Mouse (Mus musculus): ENCODE measurements at regions not wholly inside any gene's neighbourhood (a gene's known extent, or its start where the extent isn't known, plus 50 kb on each side); places are given as distances from the start of the nearest gene placed in this dataset.

DNA sequence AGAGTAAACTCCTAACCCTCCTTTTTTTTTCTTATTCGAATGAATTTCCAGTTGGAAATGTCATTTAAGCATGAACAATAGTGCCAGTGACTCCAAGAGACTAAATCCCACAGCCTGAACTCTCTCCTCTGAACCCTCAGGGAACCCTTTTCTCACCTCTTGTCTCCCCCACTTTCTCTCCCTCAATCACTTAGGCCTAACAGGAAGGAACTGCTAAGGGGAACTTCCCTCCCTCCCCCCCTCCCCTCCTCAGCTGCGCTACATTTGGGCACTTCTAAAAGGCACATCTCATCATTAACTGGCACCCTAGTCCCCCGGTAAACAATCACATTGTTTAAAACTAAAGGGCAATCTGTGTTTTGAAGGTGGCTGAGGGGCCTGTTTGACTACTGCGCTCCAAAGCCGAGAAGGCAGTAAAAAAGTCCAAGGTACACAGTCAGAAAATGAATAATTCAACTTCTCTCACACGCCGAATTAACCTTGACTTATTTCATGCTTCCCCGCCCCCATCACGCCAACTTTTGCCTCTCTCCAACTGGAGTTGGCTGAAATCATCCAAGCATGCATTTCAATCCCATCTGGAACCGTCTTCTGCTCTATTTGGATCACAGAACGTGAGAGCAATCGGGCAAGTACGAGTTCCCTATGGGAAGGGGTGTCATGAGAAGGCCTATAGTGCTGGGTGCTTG, 71.2 kb upstream of the Klf7 start:
- no peaks in the 10 kb centered on the region for H3K9me3 ChIP-seq
- no peaks in the 10 kb centered on the region for H3K36me3 ChIP-seq
- H3K27ac ChIP-seq = peak overlapping the region; percentile 48
- no peak overlapping the region for H3K4me2 ChIP-seq
- no peak overlapping the region for H3K4me3 ChIP-seq
- no peak for ATAC-seq (ENCODE audit: insufficient number of reproducible peaks, insufficient read depth, low FRiP score, low TSS enrichment, low read depth)
- H3K27me3 ChIP-seq = no peaks in the 10 kb centered on the region
- 61% methylated on average over 13 of the region's 13 CpGs for WGBS
- H3K9ac ChIP-seq = no peak overlapping the region
- peaks cover 18% of the 10 kb centered on the region; the same call in 1 of the 2 replicates for H3K4me1 ChIP-seq

DNA sequence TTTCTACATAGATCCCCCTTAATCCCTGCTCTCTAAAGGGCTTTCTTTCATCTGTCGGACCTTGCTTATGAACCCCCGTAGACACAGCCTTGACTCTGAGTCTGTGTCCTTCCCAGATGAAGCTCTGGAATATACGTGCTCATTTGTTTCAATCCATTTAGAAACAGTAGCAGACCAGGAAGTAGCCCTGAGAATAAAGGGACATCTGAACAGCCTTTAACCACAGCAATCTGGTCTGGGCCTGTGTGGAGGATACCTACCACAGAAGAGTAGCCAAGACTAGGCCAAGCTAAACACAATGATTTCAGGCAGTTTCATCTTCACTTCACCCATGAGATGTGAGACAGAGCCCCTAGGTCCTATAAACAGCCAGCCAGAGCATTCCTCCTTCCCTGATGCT, 70.7 kb upstream of the Klf7 start:
- H3K9me3 ChIP-seq = no peaks in the 10 kb centered on the region
- peaks cover 18% of the 10 kb centered on the region; the same call in 1 of the 2 replicates for H3K4me1 ChIP-seq
- no peak overlapping the region for H3K4me2 ChIP-seq
- H3K36me3 ChIP-seq = no peaks in the 10 kb centered on the region
- H3K27me3 ChIP-seq = no peaks in the 10 kb centered on the region
- H3K4me3 ChIP-seq = no peak overlapping the region
- 66% methylated on average over 3 of the region's 3 CpGs for WGBS
- peak overlapping the region; percentile 48 for H3K27ac ChIP-seq
- ATAC-seq (ENCODE audit: insufficient number of reproducible peaks, insufficient read depth, low FRiP score, low TSS enrichment, low read depth) = no peak
- H3K9ac ChIP-seq = no peak overlapping the region

DNA sequence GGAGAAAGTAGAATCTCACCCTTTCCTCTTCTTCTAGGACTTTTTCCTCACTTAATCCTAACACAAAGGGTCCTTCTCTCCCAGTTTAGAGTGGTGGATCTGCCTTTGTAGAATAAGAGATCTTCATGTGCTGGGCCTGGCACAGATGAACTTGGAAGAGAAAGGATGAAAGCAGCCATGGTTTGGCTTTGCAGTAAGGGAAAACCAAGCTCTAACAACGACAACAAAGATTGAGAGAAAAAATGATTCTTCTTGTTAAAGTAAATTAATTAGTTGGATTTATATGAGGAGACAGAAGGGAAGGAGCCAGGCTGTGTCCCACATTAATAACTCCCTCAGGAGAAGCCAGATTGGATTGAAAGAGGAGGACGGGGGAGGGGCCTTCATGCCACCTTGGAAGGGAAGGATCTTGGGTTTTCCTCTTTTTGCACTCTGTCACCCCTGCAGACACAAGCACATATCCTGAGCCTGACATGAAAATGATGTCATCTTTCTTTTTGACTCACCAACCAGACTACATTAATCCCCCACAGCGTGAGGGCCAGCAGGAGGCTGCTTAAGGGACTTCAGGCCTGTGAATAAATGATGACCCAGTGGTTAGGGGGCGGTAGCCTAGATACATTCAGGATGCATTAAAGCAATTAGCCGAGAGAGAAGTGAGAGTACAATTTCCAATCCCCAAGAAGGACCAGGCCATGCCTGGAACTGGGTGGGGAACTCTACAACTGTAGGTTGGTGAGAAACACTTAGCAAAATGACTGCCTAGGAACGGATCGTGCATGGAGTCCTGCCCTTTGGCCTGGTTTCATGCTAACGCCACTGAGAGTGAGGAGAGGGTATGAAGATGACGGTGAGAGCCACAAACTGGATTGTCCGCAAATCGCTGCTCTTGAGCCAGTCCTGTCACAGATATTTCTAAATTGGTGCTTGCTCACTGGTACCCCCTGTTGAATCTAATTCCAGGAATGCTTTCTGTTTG, 69.4 kb upstream of the Klf7 start:
- Histone ChIP-seq H3K9me3 (no peaks in the 10 kb centered on the region), H3K4me2 (no peak overlapping the region), H3K4me1 (peaks cover 18% of the 10 kb centered on the region; the same call in 1 of the 2 replicates), H3K27ac (no peak overlapping the region), H3K36me3 (no peaks in the 10 kb centered on the region), H3K27me3 (no peaks in the 10 kb centered on the region), H3K4me3 (no peak overlapping the region), H3K9ac (no peak overlapping the region)
- ATAC-seq (ENCODE audit: insufficient number of reproducible peaks, insufficient read depth, low FRiP score, low TSS enrichment, low read depth) = no peak
- 78% methylated on average over 11 of the region's 11 CpGs for WGBS

DNA sequence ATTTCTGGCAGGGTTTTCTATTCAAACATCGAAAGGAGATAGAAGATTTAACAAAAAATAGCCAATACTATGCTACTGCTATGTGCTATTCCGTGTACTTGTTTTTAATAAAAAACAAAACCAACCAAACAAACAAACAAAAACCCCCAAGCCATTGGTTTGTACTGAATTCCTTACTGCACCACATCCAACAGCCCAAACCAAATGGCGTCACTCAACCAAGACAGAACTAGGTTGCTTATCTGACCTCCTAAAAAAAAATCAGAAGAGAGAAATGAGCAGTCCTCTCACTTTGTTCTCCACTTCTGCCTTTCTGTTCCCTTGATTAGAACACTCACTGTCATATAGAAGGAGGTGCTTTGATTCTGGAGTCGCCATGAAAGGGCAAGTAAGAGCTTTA, 68.6 kb upstream of the Klf7 start:
- 90% methylated on average over 4 of the region's 4 CpGs for WGBS
- Histone ChIP-seq H3K36me3 (no peaks in the 10 kb centered on the region), H3K4me2 (no peak overlapping the region), H3K27ac (no peak overlapping the region), H3K27me3 (no peaks in the 10 kb centered on the region), H3K9ac (no peak overlapping the region), H3K4me3 (no peak overlapping the region), H3K9me3 (no peaks in the 10 kb centered on the region), H3K4me1 (peaks cover 18% of the 10 kb centered on the region; the same call in 1 of the 2 replicates)
- ATAC-seq (ENCODE audit: insufficient number of reproducible peaks, insufficient read depth, low FRiP score, low TSS enrichment, low read depth) = no peak

DNA sequence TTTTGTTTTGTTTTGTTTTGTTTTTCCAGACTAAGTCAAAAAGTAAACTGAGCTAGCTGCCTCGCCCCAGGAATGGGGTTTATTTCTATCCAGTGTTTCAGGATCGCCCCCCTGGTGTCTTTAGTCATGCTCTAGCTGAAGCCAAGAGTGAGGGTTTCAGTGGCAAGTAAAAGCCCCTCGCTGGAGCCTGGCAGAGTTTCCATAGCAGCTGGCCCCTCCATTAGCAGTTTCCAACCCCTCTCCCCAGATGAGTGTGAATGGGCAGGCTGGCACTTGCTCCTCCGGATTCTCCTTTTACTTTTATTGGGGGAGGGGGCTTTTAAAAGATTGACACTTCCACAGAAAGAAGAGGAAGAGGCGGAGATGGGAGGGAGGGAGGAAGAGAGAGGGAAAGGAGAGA, 68.0 kb upstream of the Klf7 start:
- WGBS = 17% methylated on average over 5 of the region's 5 CpGs
- no peak for ATAC-seq (ENCODE audit: insufficient number of reproducible peaks, insufficient read depth, low FRiP score, low TSS enrichment, low read depth)
- H3K9me3 ChIP-seq = no peaks in the 10 kb centered on the region

DNA sequence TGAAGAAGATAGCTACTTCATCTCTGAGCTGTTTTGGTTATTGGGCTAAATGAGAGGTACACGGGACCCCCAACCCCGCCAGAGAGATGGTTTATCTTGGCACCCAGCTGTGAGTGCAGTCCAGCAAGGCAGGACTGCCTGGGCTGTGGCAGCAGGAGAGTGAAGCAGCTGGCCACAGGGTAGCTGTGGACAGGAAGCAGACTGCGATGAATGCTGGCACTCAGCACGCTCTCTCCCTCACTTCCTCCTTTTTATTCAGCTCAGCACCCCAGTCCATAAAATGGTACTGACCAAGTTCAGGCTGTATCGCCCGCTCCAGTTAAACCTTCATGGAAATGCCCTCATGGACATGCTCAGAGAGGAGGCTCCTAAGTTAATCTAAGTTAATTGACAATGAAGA, 67.4 kb upstream of the Klf7 start:
- no peaks in the 10 kb centered on the region for H3K36me3 ChIP-seq
- H3K9me3 ChIP-seq = no peaks in the 10 kb centered on the region
- H3K4me2 ChIP-seq = no peak overlapping the region
- H3K4me1 ChIP-seq = peaks cover 18% of the 10 kb centered on the region; the same call in 1 of the 2 replicates
- 43% methylated on average over 6 of the region's 6 CpGs for WGBS
- ATAC-seq (ENCODE audit: insufficient number of reproducible peaks, insufficient read depth, low FRiP score, low TSS enrichment, low read depth) = no peak
- H3K9ac ChIP-seq = no peak overlapping the region
- H3K27me3 ChIP-seq = no peaks in the 10 kb centered on the region
- no peak overlapping the region for H3K4me3 ChIP-seq
- H3K27ac ChIP-seq = no peak overlapping the region

More for the DNA sequence above, 68.0 kb upstream of the Klf7 start:
- no peaks in the 10 kb centered on the region for H3K27me3 ChIP-seq
- H3K27ac ChIP-seq = no peak overlapping the region
- no peak overlapping the region for H3K4me3 ChIP-seq
- H3K4me2 ChIP-seq = 0 out of 2 replicates have a peak overlapping the region, but pooled peaks have one; percentile 5
- H3K36me3 ChIP-seq = no peaks in the 10 kb centered on the region
- no peak overlapping the region for H3K9ac ChIP-seq
- H3K4me1 ChIP-seq = peaks cover 18% of the 10 kb centered on the region; the same call in 1 of the 2 replicates

DNA sequence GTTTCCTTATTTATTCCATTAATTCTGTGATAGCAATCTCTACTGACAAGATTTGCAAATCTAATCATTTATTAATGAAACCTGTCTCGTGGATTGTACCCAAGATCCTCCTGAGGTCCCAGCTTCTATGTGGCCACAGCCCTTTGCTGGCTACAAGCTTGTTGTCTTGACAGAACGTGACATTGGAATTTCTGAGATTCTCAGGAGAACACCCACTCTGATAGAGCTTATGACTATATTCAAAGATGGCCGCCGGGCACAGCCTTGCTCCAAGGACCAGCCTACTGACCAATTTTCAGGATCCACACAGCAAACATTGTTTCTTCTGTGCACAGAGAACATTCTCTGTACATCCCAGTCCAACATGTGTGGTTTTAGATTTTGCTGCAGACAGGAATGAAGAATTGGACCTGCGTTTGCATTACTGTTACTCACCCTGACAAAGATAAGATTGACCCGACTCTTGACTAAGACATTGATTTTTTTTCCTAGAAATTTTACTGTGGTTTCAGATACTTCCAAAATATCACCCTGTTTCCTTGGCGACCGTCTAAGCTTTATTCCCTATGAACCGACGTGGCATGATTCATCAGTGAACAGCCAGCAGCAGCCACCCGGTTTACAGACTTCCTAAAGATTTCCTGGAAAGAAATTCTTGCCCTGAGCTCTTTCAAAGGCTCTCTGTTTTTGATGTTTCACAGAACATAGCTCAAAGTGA, 65.9 kb upstream of the Klf7 start:
- H3K4me2 ChIP-seq = no peak overlapping the region
- H3K9me3 ChIP-seq = no peaks in the 10 kb centered on the region
- no peaks in the 10 kb centered on the region for H3K36me3 ChIP-seq
- 81% methylated on average over 11 of the region's 11 CpGs for WGBS
- H3K27ac ChIP-seq = no peak overlapping the region
- no peak for ATAC-seq (ENCODE audit: insufficient number of reproducible peaks, insufficient read depth, low FRiP score, low TSS enrichment, low read depth)
- H3K4me3 ChIP-seq = no peak overlapping the region
- H3K27me3 ChIP-seq = no peaks in the 10 kb centered on the region
- H3K9ac ChIP-seq = no peak overlapping the region
- peaks cover 15% of the 10 kb centered on the region; the same call in 1 of the 2 replicates for H3K4me1 ChIP-seq

DNA sequence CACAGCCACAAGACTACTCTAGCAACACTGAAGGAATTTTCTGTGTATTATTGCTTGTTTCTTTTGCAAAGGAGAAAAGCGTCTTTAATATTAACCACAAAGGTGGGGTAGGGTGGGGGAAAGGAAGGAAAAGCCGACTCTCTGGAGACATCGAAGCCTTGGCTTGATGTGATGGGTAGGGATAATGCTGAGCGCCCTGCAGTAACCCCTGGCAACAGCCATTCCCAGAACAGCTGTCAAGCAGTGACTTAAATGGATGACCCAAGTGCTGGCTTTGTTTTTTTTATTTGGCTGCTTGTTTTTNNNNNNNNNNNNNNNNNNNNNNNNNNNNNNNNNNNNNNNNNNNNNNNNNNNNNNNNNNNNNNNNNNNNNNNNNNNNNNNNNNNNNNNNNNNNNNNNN, 51.6 kb upstream of the Klf7 start:
- WGBS = 66% methylated on average over 4 of the region's 4 CpGs
- Histone ChIP-seq H3K36me3 (no peaks in the 10 kb centered on the region), H3K9me3 (no peaks in the 10 kb centered on the region), H3K9ac (no peak overlapping the region), H3K27me3 (no peaks in the 10 kb centered on the region), H3K4me2 (no peak overlapping the region), H3K27ac (no peak overlapping the region), H3K4me1 (0 out of 2 replicates have a peak, but pooled peaks cover 4% of the 10 kb centered on the region), H3K4me3 (no peak overlapping the region)
- ATAC-seq (ENCODE audit: insufficient number of reproducible peaks, insufficient read depth, low FRiP score, low TSS enrichment, low read depth) = no peak

DNA sequence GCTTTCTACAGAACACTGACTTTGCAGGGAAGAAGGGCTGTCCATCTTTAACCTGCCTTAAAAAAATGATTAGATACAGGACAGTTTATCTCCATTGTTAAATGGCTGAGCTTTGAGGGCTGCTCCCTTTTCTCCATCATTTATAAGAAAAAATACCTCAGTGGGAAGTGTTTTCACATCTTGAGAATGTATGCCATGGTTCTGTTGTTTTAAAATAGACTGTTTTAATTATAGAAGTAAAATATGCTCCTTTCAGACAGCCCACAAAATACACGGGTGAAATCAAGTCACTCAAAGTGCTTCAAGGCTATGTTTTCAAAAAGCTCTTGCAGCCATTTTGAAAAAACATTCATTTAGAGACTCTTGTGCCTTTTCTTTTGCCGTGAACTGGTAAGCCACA, 50.0 kb upstream of the Klf7 start:
- Histone ChIP-seq H3K27ac (no peak overlapping the region), H3K4me3 (no peak overlapping the region), H3K4me2 (no peak overlapping the region), H3K9ac (no peak overlapping the region), H3K27me3 (no peaks in the 10 kb centered on the region), H3K9me3 (no peaks in the 10 kb centered on the region), H3K36me3 (no peaks in the 10 kb centered on the region), H3K4me1 (0 out of 2 replicates have a peak, but pooled peaks cover 4% of the 10 kb centered on the region)
- no peak for ATAC-seq (ENCODE audit: insufficient number of reproducible peaks, insufficient read depth, low FRiP score, low TSS enrichment, low read depth)
- WGBS = 26% methylated on average over 2 of the region's 2 CpGs

Measured in embryonic facial prominence, embryonic 13.5 days (tissue).